In genomic region chr15:79763001-79763400, GRCm38 (mm10) we compare ENCODE assay signal across 19 mouse cellular contexts. TPM values are rescaled to one million over a fixed set of nuclear protein-coding genes. Genes with fewer than 3 reads are reported as not detected.
DNase-seq lines count a peak whose midpoint lies in the region; TF ChIP-seq lines count a peak whose summit lies in the region.
"Had no signal": no experiment of that assay in that cellular context is flagged by ENCODE, and none has a peak within 500 bp of the region (broad histone marks: within the 10 kb centered on the region; RNA-seq: fewer than 3 reads in every experiment).

No protein-coding gene starts in this region.

- 75% methylated on average over 9 of the region's 9 CpGs for WGBS in cerebellum, adult 2 months

- H3K27me3 ChIP-seq in cerebellum, adult 2 months (ENCODE audit: control insufficient read depth, insufficient read depth, low read length) = no peaks in the 10 kb centered on the region
- H3K27me3 ChIP-seq: embryonic facial prominence, embryonic 12.5 days; embryonic facial prominence, embryonic 15.5 days; heart, embryonic 13.5 days had no signal

- no peak overlapping the region for H3K4me3 ChIP-seq in cerebellum, adult 2 months (replicated peaks; ENCODE audit: insufficient read depth, low read depth, low read length)
- no peak overlapping the region for H3K4me3 ChIP-seq in layer of hippocampus, adult 2 months
- H3K4me3 ChIP-seq: embryonic facial prominence, embryonic 12.5 days; embryonic facial prominence, embryonic 15.5 days; heart, adult 2 months; heart, embryonic 10.5 days; heart, embryonic 13.5 days had no signal

- no peak for TF ChIP-seq CTCF in cerebellum, adult 2 months (IDR thresholded peaks at IDR 0.05; ENCODE audit: borderline replicate concordance, insufficient read depth, low read depth, low read length)
- TF ChIP-seq CTCF in layer of hippocampus, adult 2 months (conservative IDR thresholded peaks at IDR 0.05) = no peak

- no peak for TF ChIP-seq POLR2A in cerebellum, adult 2 months (IDR thresholded peaks at IDR 0.05; ENCODE audit: borderline replicate concordance, insufficient read depth, low read length)

- DNase-seq in cerebellum, adult 2 months = no peak
- DNase-seq in cerebellum, postnatal 36 days = no peak
- DNase-seq in layer of hippocampus, adult 2 months (ENCODE audit: low spot score in 2 of 2) = no peak
- DNase-seq in layer of hippocampus, adult 9-11 months = no peak
- DNase-seq in 3T3-L1 (ENCODE audit: low read depth, low spot score) = peak; percentile 28
- DNase-seq in gastrocnemius, postnatal 14 days = no peak
- DNase-seq: adrenal gland, adult 8-10 months; adrenal gland, postnatal 25 days; forebrain, postnatal 0 days; gastrocnemius, postnatal 36 days; heart, postnatal 14 days; kidney, adult 18-20 months had no signal

- H3K27ac ChIP-seq in cerebellum, adult 2 months (ENCODE audit: insufficient read depth, low read length) = peak overlapping the region; percentile 78
- peak overlapping the region; percentile 92 for H3K27ac ChIP-seq in layer of hippocampus, adult 2 months
- H3K27ac ChIP-seq: embryonic facial prominence, embryonic 12.5 days; embryonic facial prominence, embryonic 15.5 days; heart, adult 2 months; heart, embryonic 10.5 days; heart, embryonic 13.5 days; hindbrain, embryonic 14.5 days; hindbrain, postnatal 0 days had no signal

- intact Hi-C loops in gastrocnemius, postnatal 14 days (cut with DNase I; ENCODE audit: low total_unique reads) = no loop called here

- peaks cover 58% of the 10 kb centered on the region for H3K4me1 ChIP-seq in cerebellum, adult 2 months (ENCODE audit: control insufficient read depth, insufficient read depth, low read length)
- H3K4me1 ChIP-seq: embryonic facial prominence, embryonic 12.5 days had no signal

RNA-seq across cellular contexts. Expression of gene Dnal4, which starts 14.6 kb away (rescaled TPM):
- 55.1 and 56.7 TPM in 2 replicates for polyA plus RNA-seq in cerebellum, adult 2 months (2012; rRNA removed)
- 10 to 100 TPM; 55.5 to 64.8 TPM for total RNA-seq in layer of hippocampus, adult 2 months (2021)
- total RNA-seq in gastrocnemius, postnatal 14 days (2021) = 1 to 10 TPM; 7.4 to 7.6 TPM

RNA-seq across cellular contexts. Expression of gene Sun2, which starts 20.7 kb away (rescaled TPM):
- 42.7 and 45.2 TPM in 2 replicates for polyA plus RNA-seq in cerebellum, adult 2 months (2012; rRNA removed)
- 10 to 100 TPM; 29.2 to 34.8 TPM for total RNA-seq in layer of hippocampus, adult 2 months (2021)
- 10 to 100 TPM; 62.3 to 81.4 TPM for total RNA-seq in gastrocnemius, postnatal 14 days (2021)

RNA-seq across cellular contexts. Expression of gene Nptxr, which starts 41.6 kb away (rescaled TPM):
- polyA plus RNA-seq in cerebellum, adult 2 months (2012; rRNA removed) = 88.0 and 100 TPM in 2 replicates
- 100 to 1,000 TPM; 756 to 804 TPM for total RNA-seq in layer of hippocampus, adult 2 months (2021)
- total RNA-seq in gastrocnemius, postnatal 14 days (2021) = 1 to 10 TPM; 1.9 to 2.6 TPM

Comparison
In these comparisons a context has a peak if more than half of its experiments do, and no peak if none do; other contexts are left out.
1. RNA of gene Dnal4, which starts 14.6 kb away (total RNA-seq): 55.5 to 64.8 TPM in layer of hippocampus, adult 2 months; 7.4 to 7.6 TPM in gastrocnemius, postnatal 14 days; every median in the first group is over 4 times any median in the second.
2. RNA of gene Nptxr, which starts 41.6 kb away (total RNA-seq): 756 to 804 TPM in layer of hippocampus, adult 2 months; 1.9 to 2.6 TPM in gastrocnemius, postnatal 14 days; every median in the first group is over 100 times any median in the second.